Mouse (Mus musculus) lung, adult 2 months (tissue): Measurements from ENCODE around the gene E2f8. TPM values are rescaled to one million over a fixed set of nuclear protein-coding genes. Genes with fewer than 3 reads are reported as not detected.

Experiments
- DNase-seq: peaks from one replicate; pipeline ENCODE4 v3.0.0; 2022
- H3K4me1 ChIP-seq: fragments of 200-500 bp; 2 replicates; pipeline ENCODE4 v1.6.1; 2011; ENCODE audit warnings: low read length; ENCODE audit not compliant: control insufficient read depth, insufficient read depth
- H3K4me3 ChIP-seq: fragments of 200-500 bp; replicated peaks from 2 replicates; pipeline ENCODE3; 2011; ENCODE audit warnings: low read depth, mild to moderate bottlenecking, control low read depth, low read length; ENCODE audit errors: extremely low read depth
- CTCF ChIP-seq: fragments of 200-500 bp; IDR thresholded peaks from 2 replicates; pipeline ENCODE4 v1.5.1; 2011; ENCODE audit warnings: mild to moderate bottlenecking, low read length, control low read depth; ENCODE audit not compliant: insufficient read depth
- POLR2A ChIP-seq: fragments of 200-500 bp; IDR thresholded peaks from 2 replicates; pipeline ENCODE4 v1.6.1; 2011; ENCODE audit warnings: low read depth, mild to moderate bottlenecking, control low read depth, low read length, borderline replicate concordance; ENCODE audit errors: extremely low read depth
- WGBS: fragments of 180-500 bp; shearing (Covaris S2); methylation state at CpG from one replicate; pipeline ENCODE4 v1.1.7; 2018; 5-methylcytosine and 5-hydroxymethylcytosine counted together
- polyA plus RNA-seq: library from polyadenylated mRNA; depleted of rRNA; stranded (reverse); fragments of >200 nt; gene quantifications from 2 replicates; pipeline ENCODE4 v1.2.3, GENCODE M21; 2012; rRNA removed

Gene E2f8
- 0.41 and 0.90 TPM in 2 replicates for polyA plus RNA-seq

DNA sequence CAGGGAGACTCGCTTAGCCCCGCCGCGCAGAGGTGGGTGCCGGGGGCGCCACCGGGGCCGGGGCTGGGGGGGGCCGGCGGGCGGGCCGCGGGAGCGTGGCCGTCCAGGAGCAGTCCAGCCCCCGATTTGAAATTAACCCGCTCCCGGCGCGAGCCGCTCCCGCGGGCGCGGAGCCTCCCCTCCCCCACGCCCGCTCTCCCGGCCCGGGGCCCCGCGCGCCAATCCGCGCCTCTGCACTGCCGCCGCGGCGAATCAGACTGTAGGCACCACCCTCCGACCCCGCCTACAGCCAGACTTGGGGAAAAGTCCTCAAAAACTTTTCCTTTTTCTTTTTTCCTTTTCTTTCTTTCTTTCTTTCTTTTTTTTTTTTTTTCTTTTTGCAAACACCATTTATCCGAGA lies at the start of gene E2f8:
E2f8 (minus strand) TSS at position 111 of the 400 bp plus-strand sequence.
- TF ChIP-seq POLR2A: no peak
- no peak for TF ChIP-seq CTCF
- Histone ChIP-seq H3K4me3 (peak within 1 kb of the TSS; percentile 65), H3K4me1 (peaks cover 6% of the 10 kb centered on the region)
- WGBS: 2% methylated on average over 18 of the region's 41 CpGs
- DNase-seq: peak; percentile 41

- TF ChIP-seq CTCF (no peak), POLR2A (no peak)
- Histone ChIP-seq H3K4me1 (no peaks in the 10 kb centered on the region; the same call in 1 of the 2 replicates), H3K4me3 (no peak overlapping the region)
- 60% methylated on average over 5 of the region's 5 CpGs for WGBS
- no peak for DNase-seq
These were observed 49.0 kb upstream of the E2f8 start for GRCm38 (mm10) chr7:48930399-48930798.

DNA sequence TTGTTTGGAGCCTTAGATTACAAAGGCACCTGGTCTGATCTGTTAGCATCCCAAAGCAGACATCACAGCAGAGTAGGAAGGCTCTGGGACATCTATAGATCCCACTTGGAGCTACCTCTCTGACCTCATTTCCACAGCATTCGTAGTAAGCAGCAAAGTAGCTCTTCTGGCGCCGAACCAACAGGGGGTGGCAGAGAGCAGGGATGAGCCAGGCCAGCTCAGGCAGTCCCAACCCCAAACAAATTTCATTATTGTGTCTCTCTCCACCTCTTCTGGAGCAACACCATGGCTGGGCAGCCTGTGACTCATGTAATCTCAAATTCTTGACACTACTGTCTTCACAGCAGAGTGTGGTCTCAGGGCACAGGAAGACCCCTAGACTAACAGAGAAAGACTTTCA lies 47.0 kb upstream of the E2f8 start:
- TF ChIP-seq CTCF: peak; percentile 80
- TF ChIP-seq POLR2A: no peak
- peak; percentile 52 for DNase-seq
- WGBS: 10% methylated on average over 3 of the region's 3 CpGs

GRCm38 (mm10) chr7:48925214-48925613 lies 43.8 kb upstream of the E2f8 start:
- DNase-seq: no peak
- peaks cover 5% of the 10 kb centered on the region; the same call in 1 of the 2 replicates for H3K4me1 ChIP-seq
- H3K4me3 ChIP-seq: no peak overlapping the region
- no peak for TF ChIP-seq POLR2A
- no peak for TF ChIP-seq CTCF
- WGBS: 33% methylated on average over 3 of the region's 3 CpGs

More for the DNA sequence above, 47.0 kb upstream of the E2f8 start:
- Histone ChIP-seq H3K4me1 (peaks cover 5% of the 10 kb centered on the region; the same call in 1 of the 2 replicates), H3K4me3 (no peak overlapping the region)

- WGBS: 71% methylated on average over 10 of the region's 10 CpGs
- H3K4me1 ChIP-seq: peaks cover 5% of the 10 kb centered on the region; the same call in 1 of the 2 replicates
- no peak for TF ChIP-seq CTCF
- no peak for TF ChIP-seq POLR2A
- no peak for DNase-seq
- H3K4me3 ChIP-seq: no peak overlapping the region
These were observed 42.2 kb upstream of the E2f8 start for GRCm38 (mm10) chr7:48923620-48924019.

DNA sequence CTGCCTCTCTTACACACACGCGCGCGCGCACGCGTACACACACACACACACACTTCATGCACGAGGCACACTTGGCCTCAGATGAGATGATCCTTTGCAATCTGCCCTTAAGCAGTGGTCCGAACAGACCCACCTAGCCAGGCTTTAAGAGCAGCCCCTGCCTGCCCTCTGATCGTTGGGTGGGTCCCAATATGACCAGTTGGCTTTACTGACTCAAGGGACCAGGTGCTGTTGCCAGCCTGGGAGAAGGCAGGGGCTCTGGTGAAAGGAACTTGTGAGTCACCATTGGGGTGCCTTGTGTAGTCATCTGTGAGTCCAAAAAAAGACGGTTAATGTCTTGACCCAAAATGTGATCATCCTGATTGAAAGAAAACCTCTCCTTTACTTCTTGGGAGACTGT lies 37.0 kb upstream of the E2f8 start:
- Histone ChIP-seq H3K4me1 (peaks cover 9% of the 10 kb centered on the region; the same call in 1 of the 2 replicates), H3K4me3 (no peak overlapping the region)
- no peak for DNase-seq
- no peak for TF ChIP-seq POLR2A
- no peak for TF ChIP-seq CTCF
- 63% methylated on average over 11 of the region's 11 CpGs for WGBS

- TF ChIP-seq CTCF (no peak), POLR2A (no peak)
- no peak overlapping the region for H3K4me3 ChIP-seq
- WGBS: 59% methylated on average over 5 of the region's 5 CpGs
These were observed 36.6 kb upstream of the E2f8 start for GRCm38 (mm10) chr7:48917988-48918387.

DNA sequence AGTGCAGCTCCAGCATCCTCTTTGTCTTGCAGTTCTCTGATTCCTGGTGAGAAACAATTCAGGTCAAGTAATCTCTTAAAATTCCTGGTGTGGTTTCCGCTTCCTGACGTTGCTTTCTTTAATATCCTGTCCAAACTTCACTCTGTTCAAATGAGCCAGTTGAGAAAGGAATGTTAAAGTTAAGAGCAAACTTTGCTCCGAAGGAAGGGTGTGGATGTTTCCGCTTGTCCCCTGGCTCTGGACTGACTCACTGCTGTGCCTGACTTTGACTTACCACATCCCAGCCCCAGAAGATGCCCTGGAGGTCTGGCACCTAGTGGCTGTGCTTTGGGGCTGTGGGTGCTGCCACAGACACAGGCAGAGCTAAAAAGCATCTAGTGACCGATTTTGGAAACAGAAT lies 36.1 kb upstream of the E2f8 start:
- Histone ChIP-seq H3K4me1 (peaks cover 9% of the 10 kb centered on the region; the same call in 1 of the 2 replicates), H3K4me3 (no peak overlapping the region)
- WGBS: 21% methylated on average over 5 of the region's 5 CpGs
- no peak for DNase-seq
- TF ChIP-seq CTCF: no peak

More at GRCm38 (mm10) chr7:48917988-48918387, 36.6 kb upstream of the E2f8 start:
- DNase-seq: no peak
- peaks cover 9% of the 10 kb centered on the region; the same call in 1 of the 2 replicates for H3K4me1 ChIP-seq

- WGBS: 86% methylated on average over 12 of the region's 12 CpGs
- H3K4me1 ChIP-seq: peaks cover 9% of the 10 kb centered on the region; the same call in 1 of the 2 replicates
- no peak overlapping the region for H3K4me3 ChIP-seq
- DNase-seq: no peak
- TF ChIP-seq CTCF (no peak), POLR2A (no peak)
These were observed 33.5 kb upstream of the E2f8 start for GRCm38 (mm10) chr7:48914630-48915506.

GRCm38 (mm10) chr7:48911146-48911545 lies 29.8 kb upstream of the E2f8 start:
- TF ChIP-seq POLR2A: no peak
- TF ChIP-seq CTCF: no peak
- Histone ChIP-seq H3K4me1 (peaks cover 2% of the 10 kb centered on the region; the same call in 1 of the 2 replicates), H3K4me3 (no peak overlapping the region)
- DNase-seq: no peak
